Mouse (Mus musculus) limb, embryonic 15.5 days (tissue): ENCODE data around the gene AC141477.1. TPM values are rescaled to one million over a fixed set of nuclear protein-coding genes. Genes with fewer than 3 reads are reported as not detected.

ENCODE experiments used
- ATAC-seq: fragments of 200-750 bp; cut with Nextera tagmentation; 2 replicates; pipeline ENCODE4 v1.8.0; 2017; ENCODE audit warnings: low read depth, moderate TSS enrichment; ENCODE audit not compliant: insufficient number of reproducible peaks, low FRiP score, low TSS enrichment
- H3K27ac ChIP-seq: fragments of 300-500 bp; sonication (generic); 2 replicates; pipeline ENCODE4 v1.5.1; 2015; ENCODE audit warnings: moderate library complexity, mild to moderate bottlenecking, inconsistent platforms
- H3K27me3 ChIP-seq: fragments of 300-500 bp; sonication (generic); 2 replicates; pipeline ENCODE4 v1.6.1; 2015; ENCODE audit warnings: inconsistent platforms
- H3K36me3 ChIP-seq: fragments of 300-500 bp; sonication (generic); 2 replicates; pipeline ENCODE4 v1.6.1; 2015; ENCODE audit warnings: inconsistent platforms
- H3K4me1 ChIP-seq: fragments of 300-500 bp; sonication (generic); 2 replicates; pipeline ENCODE4 v1.6.1; 2015; ENCODE audit warnings: inconsistent platforms
- H3K4me2 ChIP-seq: fragments of 300-500 bp; sonication (generic); 2 replicates; pipeline ENCODE4 v1.6.1; 2015; ENCODE audit warnings: mild to moderate bottlenecking, inconsistent platforms
- H3K4me3 ChIP-seq: fragments of 300-500 bp; sonication (generic); 2 replicates; pipeline ENCODE4 v1.5.1; 2015; ENCODE audit warnings: mild to moderate bottlenecking, inconsistent platforms
- H3K9ac ChIP-seq: fragments of 300-500 bp; sonication (generic); 2 replicates; pipeline ENCODE4 v1.6.1; 2015; ENCODE audit warnings: inconsistent platforms
- H3K9me3 ChIP-seq: fragments of 300-500 bp; sonication (generic); 2 replicates; pipeline ENCODE4 v1.6.1; 2016; ENCODE audit warnings: inconsistent platforms
- whole genome bisulfite sequencing: fragments of 180-500 bp; shearing (Covaris S2); methylation state at CpG from one replicate; pipeline ENCODE4 v1.1.7; 2015; 5-methylcytosine and 5-hydroxymethylcytosine counted together
- polyA plus RNA-seq: library from polyadenylated mRNA; unstranded; fragments of >200 nt; fragmentation: Nextera tagmentation; extraction: Ambion mirVana; gene quantifications from 2 replicates; pipeline ENCODE4 v1.2.1, GENCODE M21; 2015

The AC141477.1 gene
- not detected in 2 replicates for polyA plus RNA-seq

GRCm38 (mm10) chr10:76440281-76440680 lies at the start of gene AC141477.1:
Gene AC141477.1, minus strand, starts transcription at chr10:76440444.
- Histone ChIP-seq H3K4me3 (peak within 1 kb of the TSS; percentile 62; the same call in 1 of the 2 replicates), H3K9ac (no peak within 1 kb of the TSS), H3K4me1 (peaks cover 21% of the 10 kb centered on the region), H3K36me3 (peaks cover 42% of the 10 kb centered on the region), H3K9me3 (no peaks in the 10 kb centered on the region), H3K27ac (no peak within 1 kb of the TSS), H3K4me2 (no peak within 1 kb of the TSS), H3K27me3 (no peaks in the 10 kb centered on the region)
- no peak for ATAC-seq
- 97% methylated on average over 17 of the region's 17 CpGs for WGBS

- Histone ChIP-seq H3K27ac (no peak overlapping the region), H3K27me3 (no peaks in the 10 kb centered on the region), H3K4me1 (no peaks in the 10 kb centered on the region), H3K36me3 (peaks cover 86% of the 10 kb centered on the region), H3K9ac (no peak overlapping the region), H3K4me3 (no peak overlapping the region), H3K4me2 (no peak overlapping the region), H3K9me3 (no peaks in the 10 kb centered on the region)
- ATAC-seq = no peak
- 91% methylated on average over 15 of the region's 15 CpGs for WGBS
These were observed 49.0 kb upstream of the AC141477.1 start for GRCm38 (mm10) chr10:76489205-76489604.

GRCm38 (mm10) chr10:76488265-76488664 lies 48.0 kb upstream of the AC141477.1 start:
- H3K9me3 ChIP-seq = no peaks in the 10 kb centered on the region
- H3K9ac ChIP-seq = no peak overlapping the region
- H3K27ac ChIP-seq = no peak overlapping the region
- H3K4me2 ChIP-seq = no peak overlapping the region
- ATAC-seq = no peak
- 89% methylated on average over 8 of the region's 8 CpGs for WGBS
- peaks cover 84% of the 10 kb centered on the region for H3K36me3 ChIP-seq
- no peaks in the 10 kb centered on the region for H3K27me3 ChIP-seq
- no peak overlapping the region for H3K4me3 ChIP-seq
- no peaks in the 10 kb centered on the region for H3K4me1 ChIP-seq

- Histone ChIP-seq H3K27ac (no peak overlapping the region), H3K9ac (no peak overlapping the region), H3K9me3 (no peaks in the 10 kb centered on the region), H3K27me3 (no peaks in the 10 kb centered on the region), H3K4me1 (no peaks in the 10 kb centered on the region), H3K4me3 (no peak overlapping the region), H3K4me2 (no peak overlapping the region), H3K36me3 (peaks cover 92% of the 10 kb centered on the region)
- 83% methylated on average over 2 of the region's 2 CpGs for WGBS
- no peak for ATAC-seq
These were observed 46.1 kb upstream of the AC141477.1 start for GRCm38 (mm10) chr10:76486302-76486701.

GRCm38 (mm10) chr10:76481480-76481879 lies 41.2 kb upstream of the AC141477.1 start:
- ATAC-seq = no peak
- 91% methylated on average over 6 of the region's 6 CpGs for WGBS

GRCm38 (mm10) chr10:76480851-76481250 lies 40.6 kb upstream of the AC141477.1 start:
- ATAC-seq = no peak
- H3K9ac ChIP-seq = no peak overlapping the region
- H3K4me3 ChIP-seq = no peak overlapping the region
- no peaks in the 10 kb centered on the region for H3K9me3 ChIP-seq
- H3K4me2 ChIP-seq = no peak overlapping the region
- no peaks in the 10 kb centered on the region for H3K27me3 ChIP-seq
- no peak overlapping the region for H3K27ac ChIP-seq
- no peaks in the 10 kb centered on the region for H3K4me1 ChIP-seq
- peaks cover 92% of the 10 kb centered on the region for H3K36me3 ChIP-seq
- WGBS = 86% methylated on average over 13 of the region's 13 CpGs

More at GRCm38 (mm10) chr10:76481480-76481879, 41.2 kb upstream of the AC141477.1 start:
- Histone ChIP-seq H3K9me3 (no peaks in the 10 kb centered on the region), H3K27ac (no peak overlapping the region), H3K4me2 (no peak overlapping the region), H3K27me3 (no peaks in the 10 kb centered on the region), H3K4me1 (no peaks in the 10 kb centered on the region), H3K4me3 (no peak overlapping the region), H3K9ac (no peak overlapping the region), H3K36me3 (peaks cover 93% of the 10 kb centered on the region)

- 94% methylated on average over 5 of the region's 5 CpGs for WGBS
- no peak overlapping the region for H3K9ac ChIP-seq
- H3K9me3 ChIP-seq = no peaks in the 10 kb centered on the region
- H3K4me1 ChIP-seq = peaks cover 9% of the 10 kb centered on the region; the same call in 1 of the 2 replicates
- no peak overlapping the region for H3K4me2 ChIP-seq
- H3K36me3 ChIP-seq = peaks cover 70% of the 10 kb centered on the region
- no peak overlapping the region for H3K4me3 ChIP-seq
- no peak for ATAC-seq
- no peaks in the 10 kb centered on the region for H3K27me3 ChIP-seq
- H3K27ac ChIP-seq = no peak overlapping the region
These were observed 33.5 kb upstream of the AC141477.1 start for GRCm38 (mm10) chr10:76473759-76474158.

GRCm38 (mm10) chr10:76468203-76469162 lies 28.2 kb upstream of the AC141477.1 start, which contains the start of the genes Mcm3ap and Ybey:
Gene Mcm3ap, plus strand, starts transcription at chr10:76468927.
Gene Ybey, minus strand, starts transcription at chr10:76469114.
- H3K9ac ChIP-seq = peak within 1 kb of the TSS; percentile 73
- peaks cover 36% of the 10 kb centered on the region for H3K36me3 ChIP-seq
- no peaks in the 10 kb centered on the region for H3K9me3 ChIP-seq
- WGBS = under 1% methylated on average over 55 of the region's 55 CpGs
- no peaks in the 10 kb centered on the region for H3K27me3 ChIP-seq
- peak within 1 kb of the TSS; percentile 86 for H3K27ac ChIP-seq
- peaks cover 9% of the 10 kb centered on the region; the same call in 1 of the 2 replicates for H3K4me1 ChIP-seq
- ATAC-seq = peak; percentile 89
- peak within 1 kb of the TSS; percentile 44 for H3K4me2 ChIP-seq
- peak within 1 kb of the TSS; percentile 67 for H3K4me3 ChIP-seq

GRCm38 (mm10) chr10:76462721-76463120 lies 22.5 kb upstream of the AC141477.1 start:
- no peaks in the 10 kb centered on the region for H3K9me3 ChIP-seq
- H3K4me1 ChIP-seq = no peaks in the 10 kb centered on the region
- H3K4me3 ChIP-seq = no peak overlapping the region
- H3K36me3 ChIP-seq = peaks cover 11% of the 10 kb centered on the region; the same call in 1 of the 2 replicates
- no peak overlapping the region for H3K27ac ChIP-seq
- WGBS = 84% methylated on average over 6 of the region's 6 CpGs
- no peak overlapping the region for H3K9ac ChIP-seq
- no peak overlapping the region for H3K4me2 ChIP-seq
- ATAC-seq = no peak
- no peaks in the 10 kb centered on the region for H3K27me3 ChIP-seq

- no peak overlapping the region for H3K4me3 ChIP-seq
- 88% methylated on average over 7 of the region's 7 CpGs for WGBS
- no peaks in the 10 kb centered on the region for H3K27me3 ChIP-seq
- peaks cover 11% of the 10 kb centered on the region; the same call in 1 of the 2 replicates for H3K36me3 ChIP-seq
- no peaks in the 10 kb centered on the region for H3K9me3 ChIP-seq
- ATAC-seq = no peak
- H3K4me2 ChIP-seq = no peak overlapping the region
- H3K4me1 ChIP-seq = no peaks in the 10 kb centered on the region
- H3K27ac ChIP-seq = no peak overlapping the region
- no peak overlapping the region for H3K9ac ChIP-seq
These were observed 22.1 kb upstream of the AC141477.1 start for GRCm38 (mm10) chr10:76462312-76462711.

- H3K4me1 ChIP-seq = no peaks in the 10 kb centered on the region
- ATAC-seq = no peak
- WGBS = 95% methylated on average over 1 of the region's 1 CpGs
- no peak overlapping the region for H3K27ac ChIP-seq
- no peak overlapping the region for H3K9ac ChIP-seq
- H3K36me3 ChIP-seq = peaks cover 11% of the 10 kb centered on the region; the same call in 1 of the 2 replicates
- H3K4me2 ChIP-seq = no peak overlapping the region
- H3K27me3 ChIP-seq = no peaks in the 10 kb centered on the region
- no peak overlapping the region for H3K4me3 ChIP-seq
- no peaks in the 10 kb centered on the region for H3K9me3 ChIP-seq
These were observed 21.0 kb upstream of the AC141477.1 start for GRCm38 (mm10) chr10:76461255-76461654.

- H3K4me3 ChIP-seq = no peak overlapping the region
- no peak overlapping the region for H3K9ac ChIP-seq
- no peak overlapping the region for H3K27ac ChIP-seq
- no peaks in the 10 kb centered on the region for H3K9me3 ChIP-seq
- no peaks in the 10 kb centered on the region for H3K36me3 ChIP-seq
- no peak for ATAC-seq
- H3K27me3 ChIP-seq = no peaks in the 10 kb centered on the region
- no peaks in the 10 kb centered on the region for H3K4me1 ChIP-seq
- no peak overlapping the region for H3K4me2 ChIP-seq
- 72% methylated on average over 5 of the region's 5 CpGs for WGBS
These were observed 15.0 kb upstream of the AC141477.1 start for GRCm38 (mm10) chr10:76455289-76455688.
